Mouse (Mus musculus): ENCODE data around the gene Lrrfip1.

DNA sequence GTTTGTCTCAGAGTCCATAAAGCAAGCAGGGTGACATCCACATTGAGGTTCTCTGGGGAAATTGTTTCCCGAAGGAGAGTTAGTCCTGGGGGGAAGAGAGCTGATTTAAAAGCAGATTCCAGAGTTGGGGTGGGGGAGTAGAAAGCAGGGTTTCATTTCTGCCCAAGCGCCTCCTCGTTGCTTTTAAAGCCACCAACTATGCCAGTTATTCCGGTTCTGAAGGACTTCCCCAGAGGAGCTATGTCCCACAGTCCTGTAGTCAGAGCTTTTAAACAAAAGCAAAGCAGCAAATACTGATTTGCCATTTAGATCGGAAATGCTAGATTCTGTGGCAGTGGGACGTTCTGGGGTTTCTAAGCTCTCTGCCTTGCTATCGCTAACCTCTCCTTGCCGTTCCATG lies 79.4 kb downstream of the Lrrfip1 start:
- TF ChIP-seq POLR2A (IDR thresholded peaks at IDR 0.05; ENCODE audit: extremely low read depth, insufficient read depth, low read length), result no peak
- TF ChIP-seq CTCF (IDR thresholded peaks at IDR 0.05; ENCODE audit: extremely low read depth, insufficient read depth, low read length), result no peak
